Mouse (Mus musculus) kidney, embryonic 16.5 days (tissue): ENCODE measurements at regions not wholly inside any gene's neighbourhood (a gene's known extent, or its start where the extent isn't known, plus 50 kb on each side); places are given as distances from the start of the nearest gene placed in this dataset.

Experiments used
- ATAC-seq: fragments of 200-750 bp; cut with Nextera tagmentation; 2 replicates; pipeline ENCODE4 v1.8.0; 2017; ENCODE audit warnings: moderate TSS enrichment; ENCODE audit not compliant: low FRiP score, low TSS enrichment
- H3K27ac ChIP-seq: fragments of 300-500 bp; sonication (generic); 2 replicates; pipeline ENCODE4 v1.5.1; 2014; ENCODE audit warnings: low read length
- H3K27me3 ChIP-seq: fragments of 300-500 bp; sonication (generic); 2 replicates; pipeline ENCODE4 v1.6.1; 2014; ENCODE audit warnings: low read length, control low read depth, mixed read lengths; ENCODE audit not compliant: insufficient read depth
- H3K36me3 ChIP-seq: fragments of 300-500 bp; sonication (generic); 2 replicates; pipeline ENCODE4 v1.6.1; 2014; ENCODE audit warnings: low read length, control low read depth, mixed read lengths; ENCODE audit not compliant: insufficient read depth
- H3K4me1 ChIP-seq: fragments of 300-500 bp; sonication (generic); 2 replicates; pipeline ENCODE4 v1.6.1; 2014; ENCODE audit warnings: low read length, control low read depth, mixed read lengths; ENCODE audit not compliant: insufficient read depth
- H3K4me2 ChIP-seq: fragments of 300-500 bp; sonication (generic); replicated peaks from 2 replicates; pipeline ENCODE4 v1.6.1; 2014; ENCODE audit warnings: low read depth, low read length
- H3K4me3 ChIP-seq: fragments of 300-500 bp; sonication (generic); 2 replicates; pipeline ENCODE4 v1.5.1; 2014; ENCODE audit warnings: mild to moderate bottlenecking, low read length
- H3K9ac ChIP-seq: fragments of 300-500 bp; sonication (generic); replicated peaks from 2 replicates; pipeline ENCODE4 v1.6.1; 2014; ENCODE audit warnings: low read length
- H3K9me3 ChIP-seq: fragments of 300-500 bp; sonication (generic); 2 replicates; pipeline ENCODE4 v1.6.1; 2016; ENCODE audit warnings: low read length, control low read depth
- WGBS: fragments of 180-500 bp; shearing (Covaris S2); extraction: QIAGEN DNeasy Blood & Tissue Kit; methylation state at CpG from one replicate; pipeline ENCODE4 v1.1.7; 2014; 5-methylcytosine and 5-hydroxymethylcytosine counted together

DNA sequence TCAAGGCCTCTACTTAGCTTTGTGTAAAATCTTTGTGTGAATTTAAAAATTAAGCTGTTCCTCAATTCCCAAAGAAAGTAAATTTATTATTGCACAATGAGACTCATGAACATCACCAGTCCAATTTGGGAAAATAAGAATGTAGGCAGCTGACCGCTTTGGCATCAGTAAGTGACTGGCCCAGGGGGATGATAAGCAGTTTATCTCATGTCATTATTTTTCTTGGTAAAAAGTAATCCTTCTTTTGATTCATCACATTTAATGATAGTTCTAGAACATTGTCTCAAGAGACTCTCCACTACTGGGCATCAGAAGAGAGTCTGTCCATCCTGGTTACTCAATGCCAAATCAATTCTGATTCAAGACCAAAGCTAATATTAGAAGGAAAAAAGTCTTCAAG lies 203.6 kb downstream of the Ibtk start:
- 95% methylated on average over 1 of the region's 1 CpGs for WGBS
- ATAC-seq = no peak
- no peaks in the 10 kb centered on the region for H3K4me1 ChIP-seq

DNA sequence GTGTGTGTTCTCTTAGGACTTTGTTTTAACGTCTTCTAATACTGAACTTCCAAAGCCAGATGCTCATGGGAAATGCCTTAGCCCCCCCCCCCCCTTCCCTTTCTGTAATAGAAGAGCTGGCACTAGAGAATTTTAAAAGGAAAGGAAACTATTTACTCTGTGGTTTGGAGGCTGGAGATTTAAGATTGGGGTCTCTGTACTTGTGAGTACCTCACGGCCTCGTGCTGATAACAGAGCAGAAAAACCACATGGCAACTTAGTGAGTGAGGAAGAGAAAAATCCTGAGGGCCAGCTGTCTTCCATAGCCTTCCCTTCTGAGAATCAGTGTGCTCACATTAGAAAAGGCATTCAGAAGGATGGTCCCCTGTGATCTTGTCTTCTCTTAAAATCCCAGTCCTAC lies 210.6 kb downstream of the Ibtk start:
- Histone ChIP-seq H3K27ac (no peak overlapping the region), H3K4me2 (no peak overlapping the region), H3K36me3 (no peaks in the 10 kb centered on the region), H3K9ac (no peak overlapping the region), H3K9me3 (no peaks in the 10 kb centered on the region), H3K27me3 (no peaks in the 10 kb centered on the region), H3K4me3 (no peak overlapping the region), H3K4me1 (no peaks in the 10 kb centered on the region)
- 52% methylated on average over 3 of the region's 3 CpGs for WGBS
- no peak for ATAC-seq

More for the DNA sequence above, 203.6 kb downstream of the Ibtk start:
- Histone ChIP-seq H3K9ac (no peak overlapping the region), H3K4me3 (no peak overlapping the region), H3K27ac (no peak overlapping the region), H3K4me2 (no peak overlapping the region), H3K27me3 (no peaks in the 10 kb centered on the region), H3K9me3 (no peaks in the 10 kb centered on the region), H3K36me3 (no peaks in the 10 kb centered on the region)

DNA sequence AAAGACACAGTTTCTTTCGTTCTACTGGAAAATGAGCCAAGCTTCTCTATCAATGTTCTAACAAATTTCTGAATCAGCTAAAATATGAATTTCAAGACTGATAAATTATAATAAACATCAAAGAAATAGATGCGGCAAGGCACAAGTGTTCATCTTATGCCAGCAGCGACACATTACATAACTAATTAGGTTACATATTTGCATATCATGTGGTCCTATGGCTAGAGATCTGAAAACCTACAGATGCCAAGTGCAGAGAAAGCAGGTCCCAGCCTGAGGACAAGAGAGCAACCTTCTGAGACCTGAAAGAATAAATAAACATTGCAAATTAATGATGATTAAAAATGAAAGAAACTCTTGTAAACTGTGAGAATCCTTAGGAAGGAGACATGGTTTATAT lies 201.3 kb upstream of the Tent5a start:
- WGBS = 92% methylated on average over 3 of the region's 3 CpGs
- no peaks in the 10 kb centered on the region for H3K4me1 ChIP-seq
- H3K27me3 ChIP-seq = no peaks in the 10 kb centered on the region
- no peak for ATAC-seq
- H3K27ac ChIP-seq = no peak overlapping the region
- H3K4me3 ChIP-seq = no peak overlapping the region
- H3K4me2 ChIP-seq = no peak overlapping the region
- no peaks in the 10 kb centered on the region for H3K36me3 ChIP-seq
- no peaks in the 10 kb centered on the region for H3K9me3 ChIP-seq
- H3K9ac ChIP-seq = no peak overlapping the region

DNA sequence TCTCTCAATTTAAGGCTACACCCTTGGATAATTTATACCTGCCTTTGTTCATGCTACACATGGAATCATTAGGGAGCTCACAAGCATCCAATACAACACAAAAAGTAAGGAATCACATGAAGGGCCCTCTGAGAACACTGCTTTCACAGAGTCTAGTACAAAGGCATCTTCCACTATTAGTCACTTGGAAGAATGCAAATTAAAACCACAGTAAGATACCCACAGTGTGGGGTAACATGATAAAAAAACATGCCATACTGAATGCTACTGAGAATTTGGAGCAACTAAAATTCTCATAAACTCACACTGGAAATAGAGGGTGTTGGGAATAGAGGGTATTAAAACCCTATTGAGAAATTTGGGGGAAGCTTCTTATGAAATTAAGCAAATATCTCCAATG lies 197.6 kb upstream of the Tent5a start:
- Histone ChIP-seq H3K4me1 (no peaks in the 10 kb centered on the region), H3K36me3 (no peaks in the 10 kb centered on the region), H3K27ac (no peak overlapping the region), H3K4me3 (no peak overlapping the region), H3K27me3 (no peaks in the 10 kb centered on the region), H3K4me2 (no peak overlapping the region), H3K9me3 (no peaks in the 10 kb centered on the region), H3K9ac (no peak overlapping the region)
- no peak for ATAC-seq

DNA sequence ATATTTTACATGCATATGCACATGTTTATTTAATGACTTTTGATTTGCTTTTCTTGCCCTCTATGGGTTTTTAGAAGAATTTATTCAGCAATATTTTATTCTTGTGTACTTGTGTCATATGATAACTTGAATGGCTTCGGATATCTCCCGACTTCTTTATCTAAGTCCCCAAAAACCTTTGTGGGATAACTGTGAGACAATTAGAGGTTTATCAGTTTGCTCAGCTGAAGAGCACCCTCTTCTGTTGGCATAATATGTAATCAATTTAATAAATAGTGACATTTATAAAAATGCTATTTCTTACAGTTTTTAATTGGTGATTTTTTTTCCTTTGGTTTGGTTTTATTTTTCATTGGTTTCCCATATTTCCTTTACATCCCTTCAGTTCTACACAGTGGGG lies 194.2 kb upstream of the Tent5a start:
- no peak for ATAC-seq
- 86% methylated on average over 2 of the region's 2 CpGs for WGBS

DNA sequence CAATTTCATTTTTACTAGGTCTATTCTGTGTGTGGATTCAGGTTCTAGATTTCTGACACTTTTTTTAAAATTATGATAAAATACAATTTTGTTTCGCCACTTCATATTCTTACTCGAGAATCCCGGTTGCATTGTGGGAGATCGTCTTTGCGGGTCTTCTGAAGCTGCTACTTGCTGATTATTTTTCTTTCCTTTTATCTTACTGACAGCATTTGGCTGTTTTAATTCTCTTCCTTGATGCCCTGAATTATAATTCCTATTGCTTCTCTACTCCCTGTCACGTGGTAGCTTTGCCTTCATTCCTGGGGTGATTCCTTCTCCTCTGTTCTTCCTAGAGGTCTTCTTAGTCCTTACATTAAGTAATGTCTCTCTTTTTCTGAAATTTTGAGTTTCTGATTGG lies 193.8 kb upstream of the Tent5a start:
- Histone ChIP-seq H3K9me3 (no peaks in the 10 kb centered on the region), H3K36me3 (no peaks in the 10 kb centered on the region), H3K4me2 (no peak overlapping the region), H3K4me3 (no peak overlapping the region), H3K9ac (no peak overlapping the region), H3K27ac (no peak overlapping the region), H3K4me1 (no peaks in the 10 kb centered on the region), H3K27me3 (no peaks in the 10 kb centered on the region)
- ATAC-seq = no peak
- WGBS = 86% methylated on average over 6 of the region's 6 CpGs

More for the DNA sequence above, 194.2 kb upstream of the Tent5a start:
- Histone ChIP-seq H3K27me3 (no peaks in the 10 kb centered on the region), H3K27ac (no peak overlapping the region), H3K4me1 (no peaks in the 10 kb centered on the region), H3K4me2 (no peak overlapping the region), H3K9ac (no peak overlapping the region), H3K36me3 (no peaks in the 10 kb centered on the region), H3K4me3 (no peak overlapping the region), H3K9me3 (no peaks in the 10 kb centered on the region)

DNA sequence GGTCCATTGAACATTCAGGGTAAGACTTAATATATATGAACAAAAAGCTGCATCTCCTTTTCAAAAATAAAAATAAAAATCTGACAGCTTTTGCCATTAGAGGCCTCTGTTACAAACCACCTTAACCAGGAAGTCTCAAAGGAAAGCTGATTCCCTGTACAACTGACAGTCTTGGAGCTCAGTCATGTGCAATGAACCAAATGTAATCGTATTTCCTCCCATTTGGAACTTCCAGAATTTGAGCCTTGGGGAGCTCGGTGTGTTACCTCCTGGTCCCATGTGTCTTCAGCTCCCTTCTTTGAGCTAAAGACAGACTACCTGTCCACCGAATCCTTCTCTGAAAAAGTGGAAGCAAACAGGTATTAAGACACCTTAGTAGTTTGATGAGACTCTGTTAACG lies 171.9 kb upstream of the Tent5a start:
- H3K4me2 ChIP-seq = no peak overlapping the region
- no peaks in the 10 kb centered on the region for H3K9me3 ChIP-seq
- H3K9ac ChIP-seq = no peak overlapping the region
- H3K4me3 ChIP-seq = no peak overlapping the region
- no peak overlapping the region for H3K27ac ChIP-seq
- H3K4me1 ChIP-seq = no peaks in the 10 kb centered on the region
- no peaks in the 10 kb centered on the region for H3K36me3 ChIP-seq
- H3K27me3 ChIP-seq = no peaks in the 10 kb centered on the region
- ATAC-seq = peak; percentile 39; the same call in 1 of the 2 replicates
- WGBS = 41% methylated on average over 4 of the region's 4 CpGs

DNA sequence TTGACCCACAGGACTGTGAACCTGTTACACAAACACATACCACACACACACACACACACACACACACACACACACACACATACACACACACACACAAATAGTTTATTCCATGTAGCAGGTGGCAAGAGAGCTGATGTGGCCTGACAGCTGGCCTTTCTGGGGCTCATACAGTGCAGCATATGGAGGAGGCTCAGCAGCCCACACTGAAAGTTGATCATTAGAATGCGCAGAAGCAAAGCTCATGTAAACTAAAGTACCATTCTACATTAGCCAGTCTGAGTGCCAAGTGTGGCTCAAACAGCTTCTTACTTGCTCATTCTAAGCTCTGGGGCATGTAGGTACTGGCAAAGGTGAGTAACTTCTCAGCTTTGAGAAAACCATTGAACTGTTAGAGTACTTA lies 170.2 kb upstream of the Tent5a start:
- no peak overlapping the region for H3K4me2 ChIP-seq
- WGBS = 75% methylated on average over 1 of the region's 1 CpGs
- H3K9me3 ChIP-seq = no peaks in the 10 kb centered on the region
- H3K9ac ChIP-seq = no peak overlapping the region
- no peaks in the 10 kb centered on the region for H3K27me3 ChIP-seq
- no peaks in the 10 kb centered on the region for H3K36me3 ChIP-seq
- no peak for ATAC-seq
- no peak overlapping the region; the same call in 1 of the 2 replicates for H3K27ac ChIP-seq
- H3K4me3 ChIP-seq = no peak overlapping the region
- no peaks in the 10 kb centered on the region for H3K4me1 ChIP-seq

DNA sequence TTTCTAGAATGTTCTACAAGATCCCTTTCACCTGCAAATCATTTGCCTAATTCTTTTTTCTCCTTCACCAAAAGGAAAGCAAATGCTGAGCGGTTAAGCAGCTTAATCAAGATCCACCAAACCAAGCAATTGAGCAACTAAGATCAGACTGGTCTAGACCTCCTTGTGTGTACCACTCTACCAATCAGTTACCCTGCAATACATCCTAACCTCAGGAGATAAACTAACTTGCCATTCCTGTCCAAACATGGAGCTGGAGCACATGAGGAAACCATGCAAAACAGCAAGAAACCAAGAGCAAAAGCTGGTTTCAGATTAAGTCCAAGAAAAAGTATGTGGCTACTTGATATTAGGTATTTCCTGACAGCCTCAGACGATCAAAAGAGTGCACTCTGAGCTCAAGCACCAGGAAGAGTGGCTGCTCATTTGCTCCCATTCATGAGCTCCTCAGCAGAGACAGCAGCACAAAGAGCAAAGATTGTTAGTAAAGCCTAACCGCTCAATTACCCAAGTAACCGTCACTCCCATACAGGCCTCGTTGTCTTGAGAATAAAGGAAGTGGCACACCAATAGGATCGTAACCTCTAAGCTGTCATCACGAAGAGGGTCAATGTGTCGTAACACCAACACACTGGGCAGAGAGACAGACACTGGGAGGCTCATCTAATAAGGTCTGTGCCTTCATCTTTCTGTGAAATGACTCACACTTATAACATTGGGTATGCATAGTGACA lies 169.5 kb upstream of the Tent5a start:
- WGBS = 46% methylated on average over 8 of the region's 8 CpGs
- H3K4me3 ChIP-seq = no peak overlapping the region
- no peak overlapping the region for H3K27ac ChIP-seq
- H3K4me1 ChIP-seq = no peaks in the 10 kb centered on the region
- H3K36me3 ChIP-seq = no peaks in the 10 kb centered on the region
- no peaks in the 10 kb centered on the region for H3K27me3 ChIP-seq
- 0 out of 2 replicates have a peak, but pooled peaks have one; percentile 12 for ATAC-seq
- H3K9ac ChIP-seq = no peak overlapping the region
- H3K9me3 ChIP-seq = no peaks in the 10 kb centered on the region
- no peak overlapping the region for H3K4me2 ChIP-seq

DNA sequence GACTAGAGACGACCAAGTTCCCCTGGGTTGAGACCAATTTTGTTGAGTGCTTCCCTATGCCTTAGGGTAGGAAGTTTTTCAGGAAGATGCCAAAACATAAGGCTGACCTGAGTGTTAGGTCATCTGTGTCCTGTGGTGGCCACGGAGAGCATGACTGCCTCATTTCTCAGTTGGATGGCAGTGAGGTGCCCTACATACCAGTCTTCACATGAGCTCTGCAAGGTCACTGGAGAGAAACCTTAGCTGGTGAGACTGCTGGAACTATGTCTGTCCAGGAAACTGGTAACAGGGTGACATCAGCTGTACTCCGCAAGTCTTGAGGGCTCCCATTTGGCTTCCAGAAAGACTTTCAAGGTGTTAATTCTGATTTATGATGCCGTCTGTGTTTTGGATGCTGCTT lies 167.9 kb upstream of the Tent5a start:
- H3K9me3 ChIP-seq = no peaks in the 10 kb centered on the region
- WGBS = 51% methylated on average over 4 of the region's 4 CpGs
- no peak for ATAC-seq
- H3K36me3 ChIP-seq = no peaks in the 10 kb centered on the region
- H3K4me1 ChIP-seq = no peaks in the 10 kb centered on the region
- H3K4me2 ChIP-seq = no peak overlapping the region
- no peaks in the 10 kb centered on the region for H3K27me3 ChIP-seq
- no peak overlapping the region for H3K9ac ChIP-seq
- no peak overlapping the region for H3K4me3 ChIP-seq
- no peak overlapping the region for H3K27ac ChIP-seq
